Mouse (Mus musculus) forebrain, embryonic 13.5 days (tissue): ENCODE measurements around the gene Slco1a5. TPM values are rescaled to one million over a fixed set of nuclear protein-coding genes. Genes with fewer than 3 reads are reported as not detected.
"Not testable (repeated sequence)": the region's sequence is repeated elsewhere in the genome, so short reads cannot be mapped to it uniquely, and the experiment has no call there.

ENCODE experiments used
- ATAC-seq: fragments of 200-750 bp; cut with Nextera tagmentation; 2 replicates; pipeline ENCODE4 v1.8.0; 2017
- H3K27ac ChIP-seq: fragments of 300-500 bp; sonication (generic); 2 replicates; pipeline ENCODE4 v1.5.1; 2015; ENCODE audit warnings: inconsistent platforms, mild to moderate bottlenecking, moderate library complexity
- H3K27me3 ChIP-seq: fragments of 300-500 bp; sonication (generic); 2 replicates; pipeline ENCODE4 v1.6.1; 2015; ENCODE audit warnings: mild to moderate bottlenecking, inconsistent platforms
- H3K36me3 ChIP-seq: fragments of 300-500 bp; sonication (generic); 2 replicates; pipeline ENCODE4 v1.6.1; 2015; ENCODE audit warnings: mild to moderate bottlenecking, inconsistent platforms; ENCODE audit not compliant: poor library complexity, severe bottlenecking
- H3K4me1 ChIP-seq: fragments of 300-500 bp; sonication (generic); 2 replicates; pipeline ENCODE4 v1.6.1; 2015; ENCODE audit warnings: inconsistent platforms
- H3K4me2 ChIP-seq: fragments of 300-500 bp; sonication (generic); 2 replicates; pipeline ENCODE4 v1.6.1; 2015; ENCODE audit warnings: inconsistent platforms, mild to moderate bottlenecking, moderate library complexity
- H3K4me3 ChIP-seq: fragments of 300-500 bp; sonication (generic); 2 replicates; pipeline ENCODE4 v1.5.1; 2015; ENCODE audit warnings: mild to moderate bottlenecking, inconsistent platforms
- H3K9ac ChIP-seq: fragments of 300-500 bp; sonication (generic); 2 replicates; pipeline ENCODE4 v1.6.1; 2015; ENCODE audit warnings: mild to moderate bottlenecking, inconsistent platforms
- H3K9me3 ChIP-seq: fragments of 300-500 bp; sonication (generic); replicated peaks from 2 replicates; pipeline ENCODE4 v1.6.1; 2016; ENCODE audit warnings: inconsistent platforms
- WGBS: fragments of 180-500 bp; shearing (Covaris S2); methylation state at CpG from one replicate; pipeline ENCODE4 v1.1.7; 2015; 5-methylcytosine and 5-hydroxymethylcytosine counted together
- polyA plus RNA-seq: library from polyadenylated mRNA; unstranded; fragments of >200 nt; fragmentation: Nextera tagmentation; extraction: Ambion mirVana; gene quantifications from 2 replicates; pipeline ENCODE4 v1.2.1, GENCODE M21; 2015

Slco1a5 gene
- polyA plus RNA-seq, 1 experiment from 2014 or later: 0.31 TPM

DNA sequence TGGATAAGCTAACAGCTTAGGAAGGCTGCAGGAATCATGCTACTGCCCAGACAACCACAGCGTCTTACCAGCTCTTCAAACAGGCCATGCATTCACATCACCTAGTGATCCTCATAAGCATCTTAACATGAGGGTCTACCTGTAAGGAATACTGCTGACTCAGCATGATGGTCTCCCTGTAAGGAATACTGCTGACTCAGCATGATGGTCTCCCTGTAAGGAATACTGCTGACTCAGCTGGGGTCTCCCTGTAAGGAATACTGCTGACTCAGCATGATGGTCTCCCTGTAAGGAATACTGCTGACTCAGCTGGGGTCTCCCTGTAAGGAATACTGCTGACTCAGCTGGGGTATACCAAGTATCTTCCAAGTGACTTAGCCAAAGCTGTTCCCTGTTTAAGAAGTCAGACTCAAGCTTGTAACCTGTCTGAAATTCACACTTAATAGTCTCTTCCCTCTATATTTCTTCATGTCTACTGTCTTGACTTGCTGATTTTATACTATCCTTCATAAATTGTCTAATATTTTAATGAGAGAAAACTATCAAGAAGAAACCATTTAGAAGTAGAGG lies 72.0 kb downstream of the Slco1a5 start:
- WGBS: 91% methylated on average over 1 of the region's 1 CpGs
- not testable (repeated sequence) for H3K4me3 ChIP-seq, H3K36me3 ChIP-seq, H3K27ac ChIP-seq, H3K9me3 ChIP-seq, H3K4me2 ChIP-seq, H3K4me1 ChIP-seq, H3K27me3 ChIP-seq, ATAC-seq, H3K9ac ChIP-seq

DNA sequence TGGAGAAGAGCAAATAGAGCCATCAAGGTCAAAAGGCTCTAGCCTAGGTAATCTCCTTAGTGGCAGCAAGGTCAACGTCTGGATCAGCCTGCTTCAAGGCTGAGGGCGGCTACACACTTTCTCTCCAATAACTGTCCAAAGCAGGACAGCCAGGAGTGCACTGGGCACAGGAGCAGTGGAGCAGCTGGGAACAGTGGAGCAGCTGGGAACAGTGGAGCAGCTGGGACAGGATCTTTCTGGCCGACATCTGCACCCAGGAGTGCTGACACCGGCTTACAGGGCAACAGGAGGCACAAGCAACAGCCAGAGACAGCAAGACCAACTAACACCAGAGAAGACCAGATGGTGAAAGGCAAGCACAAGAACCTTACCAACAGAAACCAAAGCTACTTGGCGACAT lies 77.7 kb downstream of the Slco1a5 start:
- WGBS: 87% methylated on average over 5 of the region's 5 CpGs
- no peaks in the 10 kb centered on the region for H3K36me3 ChIP-seq

DNA sequence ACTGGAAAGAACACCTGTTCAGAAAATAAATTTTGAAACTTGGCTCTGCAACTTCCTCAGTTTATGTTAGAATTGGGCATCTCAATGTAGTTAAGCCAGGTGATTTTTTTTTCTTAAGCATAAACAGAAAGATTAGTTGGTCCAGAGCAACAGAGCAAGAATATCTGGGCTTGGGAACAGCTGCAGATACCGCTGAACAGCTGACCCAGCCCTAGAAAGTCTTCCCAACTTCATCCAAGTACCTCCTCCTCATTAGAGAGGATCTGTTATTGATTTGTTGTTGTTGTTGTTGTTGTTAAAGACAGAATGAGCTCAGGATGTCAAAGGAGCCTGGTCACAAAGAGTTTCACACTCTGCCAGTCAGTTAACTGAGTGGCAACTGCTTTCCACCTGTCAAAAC lies 83.3 kb downstream of the Slco1a5 start:
- no peak for ATAC-seq
- no peak overlapping the region for H3K4me3 ChIP-seq
- H3K27me3 ChIP-seq: no peaks in the 10 kb centered on the region
- H3K9ac ChIP-seq: no peak overlapping the region
- H3K27ac ChIP-seq: no peak overlapping the region
- WGBS: 77% methylated on average over 1 of the region's 1 CpGs
- H3K4me2 ChIP-seq: no peak overlapping the region
- no peaks in the 10 kb centered on the region for H3K36me3 ChIP-seq
- no peaks in the 10 kb centered on the region for H3K4me1 ChIP-seq
- no peaks in the 10 kb centered on the region for H3K9me3 ChIP-seq

More for the DNA sequence above, 77.7 kb downstream of the Slco1a5 start:
- no peak for ATAC-seq
- no peak overlapping the region for H3K9ac ChIP-seq
- H3K27ac ChIP-seq: no peak overlapping the region
- no peaks in the 10 kb centered on the region for H3K4me1 ChIP-seq
- no peaks in the 10 kb centered on the region for H3K9me3 ChIP-seq
- H3K27me3 ChIP-seq: no peaks in the 10 kb centered on the region
- no peak overlapping the region for H3K4me3 ChIP-seq
- H3K4me2 ChIP-seq: no peak overlapping the region

DNA sequence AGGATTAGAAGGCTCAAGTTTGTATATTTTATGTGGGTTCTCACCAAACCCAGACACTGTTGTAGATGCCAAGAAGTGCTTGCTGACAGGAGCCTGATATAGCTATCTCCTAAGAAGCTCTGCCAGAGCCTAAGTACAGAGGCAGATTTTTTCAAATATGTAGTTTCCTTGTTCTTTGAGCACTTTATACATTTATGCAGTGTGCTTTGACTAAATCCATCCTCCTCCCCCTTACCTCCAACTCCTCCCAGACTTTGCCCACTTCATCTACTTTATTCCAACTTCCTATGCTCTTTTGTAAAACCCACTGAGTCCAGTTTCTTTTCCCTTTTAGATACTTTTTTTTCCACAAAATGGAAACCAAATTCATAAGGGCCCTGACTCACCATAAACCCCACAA lies 102.6 kb downstream of the Slco1a5 start:
- Histone ChIP-seq H3K4me2 (no peak overlapping the region), H3K4me3 (no peak overlapping the region), H3K36me3 (no peaks in the 10 kb centered on the region), H3K9ac (no peak overlapping the region), H3K27me3 (no peaks in the 10 kb centered on the region), H3K4me1 (no peaks in the 10 kb centered on the region), H3K9me3 (no peaks in the 10 kb centered on the region), H3K27ac (no peak overlapping the region)
- ATAC-seq: no peak

DNA sequence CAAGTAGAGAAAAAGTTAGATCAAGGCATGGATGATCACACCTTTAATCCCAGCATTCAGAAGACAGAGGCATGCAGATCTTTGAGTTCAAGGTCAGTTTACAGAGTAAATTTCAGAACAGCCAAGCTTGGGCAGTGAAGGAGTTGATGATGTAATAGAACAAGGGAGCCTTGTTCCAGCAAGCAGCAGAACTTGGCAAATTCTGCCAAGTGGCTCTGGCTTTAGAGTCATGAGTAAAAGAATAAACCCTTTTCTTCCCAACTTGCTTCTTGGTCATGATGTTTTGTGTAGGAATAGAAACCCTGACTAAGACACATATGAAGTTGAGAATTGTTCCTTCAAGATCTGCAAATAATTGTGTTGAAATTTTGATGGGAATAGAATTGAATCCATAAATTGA lies 111.0 kb downstream of the Slco1a5 start:
- Histone ChIP-seq H3K27me3 (no peaks in the 10 kb centered on the region), H3K4me3 (no peak overlapping the region), H3K9me3 (no peaks in the 10 kb centered on the region), H3K36me3 (no peaks in the 10 kb centered on the region), H3K27ac (no peak overlapping the region), H3K9ac (no peak overlapping the region), H3K4me2 (no peak overlapping the region), H3K4me1 (no peaks in the 10 kb centered on the region)
- ATAC-seq: no peak

DNA sequence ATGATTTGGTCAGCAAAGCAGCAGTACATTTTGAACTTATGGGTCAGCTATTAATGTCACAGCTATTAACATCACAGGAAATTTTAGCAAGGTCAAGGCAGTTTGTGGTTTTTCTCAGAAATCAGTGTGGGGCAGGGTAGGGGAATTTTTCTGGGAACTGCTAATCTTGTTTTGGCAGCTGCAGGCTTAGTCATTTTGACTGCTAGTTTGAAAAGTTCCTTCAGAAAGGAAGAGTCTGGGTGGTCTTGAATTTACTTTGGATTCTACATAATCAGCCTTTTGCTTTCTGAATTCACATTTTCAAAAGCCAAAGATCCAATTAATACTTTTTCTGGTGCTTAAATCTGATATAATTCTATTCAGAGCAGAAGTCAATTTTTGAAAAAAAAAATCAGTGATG lies 113.0 kb downstream of the Slco1a5 start:
- H3K9me3 ChIP-seq: no peaks in the 10 kb centered on the region
- no peaks in the 10 kb centered on the region for H3K27me3 ChIP-seq
- H3K36me3 ChIP-seq: no peaks in the 10 kb centered on the region
- no peak overlapping the region for H3K27ac ChIP-seq
- H3K4me2 ChIP-seq: no peak overlapping the region
- no peaks in the 10 kb centered on the region for H3K4me1 ChIP-seq
- H3K4me3 ChIP-seq: no peak overlapping the region
- H3K9ac ChIP-seq: no peak overlapping the region
- ATAC-seq: no peak

DNA sequence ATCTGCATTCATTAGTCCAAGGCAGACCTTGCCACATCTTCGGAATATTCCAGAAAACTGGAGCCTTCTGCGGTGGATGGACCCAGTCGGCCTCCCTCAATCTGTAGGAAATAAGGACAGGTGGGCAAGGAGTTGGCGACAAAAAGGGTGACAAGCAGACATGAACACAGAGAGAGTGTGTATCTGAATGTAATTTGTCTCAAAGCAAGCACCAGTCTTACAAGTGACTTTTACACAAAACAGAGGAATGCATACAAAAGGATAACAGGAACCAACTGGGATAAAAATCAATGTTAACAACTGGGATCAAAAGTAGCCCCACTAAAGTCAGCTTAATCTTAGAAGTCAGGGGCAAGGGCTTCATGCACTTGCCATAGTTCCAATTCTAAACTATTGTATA lies 114.4 kb downstream of the Slco1a5 start, which contains the start of gene Slco1a6:
Gene Slco1a6 (minus strand): TSS at position 101 of the 400 bp plus-strand sequence.
- WGBS: 93% methylated on average over 4 of the region's 4 CpGs
- Histone ChIP-seq H3K4me1 (no peaks in the 10 kb centered on the region), H3K4me2 (no peak within 1 kb of the TSS), H3K27ac (no peak within 1 kb of the TSS), H3K36me3 (no peaks in the 10 kb centered on the region), H3K4me3 (no peak within 1 kb of the TSS), H3K9me3 (no peaks in the 10 kb centered on the region), H3K9ac (no peak within 1 kb of the TSS), H3K27me3 (no peaks in the 10 kb centered on the region)
- ATAC-seq: no peak

DNA sequence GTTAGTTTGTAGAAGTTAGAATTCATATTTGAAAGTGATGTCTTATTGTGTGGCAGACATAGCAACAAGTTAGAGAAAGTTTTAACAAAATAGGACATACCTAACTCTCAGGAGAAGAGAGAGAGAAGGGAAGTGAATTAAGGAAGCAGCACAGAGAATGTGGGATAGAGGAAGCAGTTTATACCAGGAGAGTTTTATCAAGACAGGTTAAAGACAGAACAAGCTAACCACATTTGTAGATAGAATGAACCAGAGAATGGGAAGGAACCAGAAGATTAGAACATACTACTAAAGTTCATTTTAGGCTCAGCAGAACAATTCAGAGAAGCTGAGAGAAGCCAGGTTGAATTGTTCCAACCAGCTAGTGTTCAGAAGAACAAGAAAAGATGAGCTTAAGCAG lies 122.3 kb downstream of the Slco1a5 start:
- H3K27ac ChIP-seq: no peak overlapping the region
- no peaks in the 10 kb centered on the region for H3K36me3 ChIP-seq
- H3K27me3 ChIP-seq: no peaks in the 10 kb centered on the region
- ATAC-seq: no peak
- no peaks in the 10 kb centered on the region for H3K9me3 ChIP-seq
- H3K9ac ChIP-seq: no peak overlapping the region
- no peak overlapping the region for H3K4me3 ChIP-seq
- H3K4me2 ChIP-seq: no peak overlapping the region
- H3K4me1 ChIP-seq: no peaks in the 10 kb centered on the region

DNA sequence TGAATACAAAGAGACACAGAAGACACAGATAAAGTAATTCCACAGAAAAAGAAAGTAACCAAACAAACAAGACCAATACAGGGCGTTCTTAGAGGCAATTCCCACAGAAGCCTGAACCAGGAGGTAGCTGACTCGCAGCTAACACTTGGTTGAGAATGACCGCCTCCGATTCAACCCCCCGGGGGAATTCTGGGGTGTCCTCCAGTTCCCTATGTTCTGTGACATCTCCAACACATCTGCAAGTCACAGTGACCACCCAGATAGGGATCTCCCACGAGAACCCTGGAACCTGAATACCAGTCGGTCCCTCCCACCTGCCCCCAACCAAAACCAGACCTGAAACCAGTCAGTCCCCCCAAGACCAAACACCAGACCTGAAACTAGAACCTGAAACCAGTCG lies 128.5 kb downstream of the Slco1a5 start:
- Histone ChIP-seq H3K4me2 (no peak overlapping the region), H3K9me3 (no peaks in the 10 kb centered on the region), H3K36me3 (no peaks in the 10 kb centered on the region), H3K27me3 (no peaks in the 10 kb centered on the region), H3K4me3 (no peak overlapping the region), H3K9ac (no peak overlapping the region), H3K4me1 (no peaks in the 10 kb centered on the region), H3K27ac (no peak overlapping the region)
- no peak for ATAC-seq
- 88% methylated on average over 8 of the region's 8 CpGs for WGBS

DNA sequence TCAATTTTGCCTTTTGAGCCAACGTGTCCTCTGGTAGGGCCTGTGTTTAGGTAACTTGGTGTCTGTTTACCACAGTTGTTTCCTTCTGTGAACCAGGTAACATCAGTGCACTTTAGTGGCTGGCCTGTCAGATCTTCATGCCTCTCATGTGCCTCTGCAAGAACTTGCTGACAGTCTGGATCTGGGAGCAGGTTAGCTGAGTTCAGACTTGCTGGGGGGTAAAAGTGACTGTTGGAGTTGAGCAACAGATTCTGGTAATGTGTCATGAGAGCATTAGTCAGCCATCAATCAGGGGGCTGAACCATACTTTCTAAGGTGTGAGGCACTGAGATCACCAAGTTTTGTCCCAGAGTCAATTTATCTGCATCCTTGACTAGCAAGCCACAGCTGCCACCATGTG lies 130.8 kb downstream of the Slco1a5 start:
- H3K36me3 ChIP-seq: no peaks in the 10 kb centered on the region
- 85% methylated on average over 1 of the region's 1 CpGs for WGBS
- H3K4me1 ChIP-seq: no peaks in the 10 kb centered on the region
- no peaks in the 10 kb centered on the region for H3K27me3 ChIP-seq
- no peak for ATAC-seq
- H3K9ac ChIP-seq: no peak overlapping the region
- H3K4me3 ChIP-seq: no peak overlapping the region
- H3K4me2 ChIP-seq: no peak overlapping the region
- H3K27ac ChIP-seq: no peak overlapping the region
- no peaks in the 10 kb centered on the region for H3K9me3 ChIP-seq

DNA sequence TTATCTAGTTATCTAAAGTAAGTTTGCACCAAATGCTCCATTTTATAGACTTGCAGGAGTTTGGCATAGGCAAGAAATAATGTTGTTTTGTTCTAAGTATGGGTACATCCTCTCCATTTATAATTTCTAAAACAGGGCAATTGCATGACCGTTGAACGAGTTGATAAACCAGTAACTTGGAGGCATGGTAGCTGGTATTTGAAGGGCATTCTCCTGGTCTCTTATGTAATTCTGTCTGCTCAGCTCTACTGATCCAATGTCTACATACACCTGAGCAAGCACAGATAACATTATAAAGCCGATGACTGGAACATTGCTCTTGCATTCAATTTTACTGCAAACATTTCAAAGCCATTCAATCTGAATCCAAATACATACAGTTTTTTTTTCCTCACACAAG lies 135.4 kb downstream of the Slco1a5 start:
- Histone ChIP-seq H3K27ac (no peak overlapping the region), H3K36me3 (no peaks in the 10 kb centered on the region), H3K4me2 (no peak overlapping the region), H3K9me3 (no peaks in the 10 kb centered on the region), H3K27me3 (no peaks in the 10 kb centered on the region), H3K4me3 (no peak overlapping the region), H3K9ac (no peak overlapping the region), H3K4me1 (no peaks in the 10 kb centered on the region)
- ATAC-seq: no peak
- WGBS: 95% methylated on average over 3 of the region's 3 CpGs

DNA sequence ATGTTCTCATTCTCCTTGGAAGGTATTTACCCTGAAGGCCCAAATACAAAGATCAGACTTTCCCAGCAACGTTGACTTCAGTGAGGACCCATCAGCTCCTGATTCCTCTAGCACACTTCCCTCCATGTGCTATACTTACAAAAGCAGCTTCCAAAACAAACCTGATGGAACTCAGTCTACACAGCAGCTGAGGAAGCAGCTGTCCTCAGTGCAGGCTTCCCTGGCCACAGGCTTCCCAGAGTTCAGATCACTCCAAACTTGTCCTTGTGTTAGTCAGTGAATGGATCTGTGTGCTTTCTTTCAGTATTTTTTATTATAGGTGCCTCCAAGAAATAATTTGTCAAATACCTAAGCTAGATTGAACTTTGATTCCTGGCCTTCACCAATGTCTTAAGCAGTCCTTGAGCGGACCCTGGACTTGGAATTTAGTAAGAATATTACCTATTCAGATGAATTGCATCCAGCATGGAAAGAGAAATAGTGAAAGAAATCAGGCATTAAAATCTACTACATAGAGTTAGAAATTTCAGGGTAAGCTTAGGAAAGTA lies 136.8 kb downstream of the Slco1a5 start:
- no peak overlapping the region for H3K9ac ChIP-seq
- H3K27me3 ChIP-seq: no peaks in the 10 kb centered on the region
- H3K4me3 ChIP-seq: no peak overlapping the region
- WGBS: 88% methylated on average over 2 of the region's 2 CpGs
- H3K9me3 ChIP-seq: no peaks in the 10 kb centered on the region
- no peaks in the 10 kb centered on the region for H3K4me1 ChIP-seq
- H3K36me3 ChIP-seq: no peaks in the 10 kb centered on the region
- no peak overlapping the region for H3K27ac ChIP-seq
- no peak for ATAC-seq
- no peak overlapping the region for H3K4me2 ChIP-seq
